Mouse (Mus musculus) liver, embryonic 14.5 days (tissue): Measurements from ENCODE around the gene Arhgef12. TPM values are rescaled to one million over a fixed set of nuclear protein-coding genes. Genes with fewer than 3 reads are reported as not detected.

ENCODE experiments used
- ATAC-seq: fragments of 200-750 bp; cut with Nextera tagmentation; 2 replicates; pipeline ENCODE4 v1.8.0; 2017; ENCODE audit warnings: moderate number of reproducible peaks, mild to moderate bottlenecking, moderate library complexity; ENCODE audit not compliant: insufficient read depth
- DNase-seq, 3 experiments: peaks; one replicate each; pipeline ENCODE4 v3.0.0-alpha.2; 2012 to 2013; ENCODE audit warnings: low read depth in 3 of 3, low spot score in 3 of 3
- H3K27ac ChIP-seq: fragments of 300-500 bp; sonication (generic); 2 replicates; pipeline ENCODE4 v1.5.1; 2014; ENCODE audit warnings: moderate library complexity, mild to moderate bottlenecking, control low read depth, inconsistent platforms
- H3K27me3 ChIP-seq: fragments of 300-500 bp; sonication (generic); 2 replicates; pipeline ENCODE4 v1.6.1; 2014; ENCODE audit warnings: mild to moderate bottlenecking, low read length, moderate library complexity; ENCODE audit not compliant: control insufficient read depth, insufficient read depth
- H3K36me3 ChIP-seq: fragments of 300-500 bp; sonication (generic); replicated peaks from 2 replicates; pipeline ENCODE4 v1.6.1; 2014; ENCODE audit warnings: low read depth; ENCODE audit not compliant: control insufficient read depth, insufficient read depth
- H3K4me1 ChIP-seq, 2 experiments: fragments of 200-500 bp in 1 of 2; fragments of 300-500 bp in 1 of 2; sonication (generic) in 1 of 2; replicated peaks; 2 replicates each; pipeline ENCODE4 v1.6.1; 2012 to 2014; ENCODE audit warnings: antibody characterized with exemption in 1 of 2, inconsistent platforms in 1 of 2, low read length in 1 of 2; ENCODE audit not compliant: control insufficient read depth in 2 of 2, insufficient read depth in 2 of 2
- H3K4me2 ChIP-seq: fragments of 300-500 bp; sonication (generic); 2 replicates; pipeline ENCODE4 v1.6.1; 2014; ENCODE audit warnings: low read depth, mild to moderate bottlenecking, control low read depth, moderate library complexity
- H3K4me3 ChIP-seq, 2 experiments: fragments of 200-500 bp in 1 of 2; fragments of 300-500 bp in 1 of 2; sonication (generic) in 1 of 2; 2 replicates each; pipeline ENCODE4 v1.5.1; 2012 to 2014; ENCODE audit warnings: low read depth in 2 of 2, low read length in 2 of 2, mild to moderate bottlenecking in 2 of 2, control low read depth in 1 of 2, inconsistent platforms in 1 of 2, moderate library complexity in 1 of 2; ENCODE audit not compliant: insufficient read depth in 1 of 2
- H3K9ac ChIP-seq: fragments of 300-500 bp; sonication (generic); replicated peaks from 2 replicates; pipeline ENCODE4 v1.6.1; 2014; ENCODE audit warnings: mild to moderate bottlenecking, control low read depth, moderate library complexity
- H3K9me3 ChIP-seq: fragments of 300-500 bp; sonication (generic); 2 replicates; pipeline ENCODE4 v1.6.1; 2016; ENCODE audit warnings: low read length, mixed read lengths; ENCODE audit not compliant: control insufficient read depth
- CTCF ChIP-seq: IDR thresholded peaks from 2 replicates; pipeline ENCODE4 v1.5.1; 2016; ENCODE audit warnings: antibody characterized with exemption, low read depth, control low read depth
- EP300 ChIP-seq: IDR thresholded peaks from 2 replicates; pipeline ENCODE4 v1.6.1; 2016; ENCODE audit warnings: antibody characterized with exemption, low read depth
- WGBS: fragments of 180-500 bp; shearing (Covaris S2); extraction: QIAGEN DNeasy Blood & Tissue Kit; methylation state at CpG from one replicate; pipeline ENCODE4 v1.1.7; 2014; ENCODE audit not compliant: insufficient replicate concordance; 5-methylcytosine and 5-hydroxymethylcytosine counted together
- polyA plus RNA-seq, 2 experiments: library from polyadenylated mRNA; depleted of rRNA in 1 of 2; stranded (reverse) in 1 of 2; unstranded in 1 of 2; fragments of >200 nt; fragmentation: Nextera tagmentation in 1 of 2; extraction: Ambion mirVana in 1 of 2; gene quantifications; 2 replicates each; pipeline versions ENCODE4 v1.2.1 to v1.2.3; 2012 to 2014

The Arhgef12 gene
- polyA plus RNA-seq, 2 experiments: 6.5 to 9.3 TPM

DNA sequence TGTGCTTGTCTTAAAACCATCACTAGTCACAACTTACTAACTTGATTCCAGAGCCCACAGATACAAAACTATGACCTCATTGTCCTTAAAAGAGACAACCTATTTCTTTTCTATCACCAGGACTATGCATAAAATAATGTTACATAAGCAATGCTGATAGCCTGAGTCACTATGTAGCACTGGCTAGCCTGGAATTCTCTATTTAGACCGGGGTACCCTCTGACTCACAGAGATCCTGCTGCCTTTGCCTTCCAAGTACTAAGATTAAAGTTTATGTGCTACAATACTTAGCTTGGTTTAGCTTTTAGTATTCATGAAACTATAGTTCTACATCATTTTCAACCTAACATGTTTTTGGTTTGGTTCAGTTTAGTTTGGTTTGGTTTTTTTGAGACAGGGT lies 92.2 kb downstream of the Arhgef12 start:
- H3K4me2 ChIP-seq: no peak overlapping the region
- no peaks in the 10 kb centered on the region for H3K4me1 ChIP-seq
- H3K27ac ChIP-seq: no peak overlapping the region
- DNase-seq (no peak), ATAC-seq (no peak)
- no peak for TF ChIP-seq EP300
- TF ChIP-seq CTCF: no peak
- H3K9me3 ChIP-seq: no peaks in the 10 kb centered on the region
- no peaks in the 10 kb centered on the region for H3K27me3 ChIP-seq
- H3K36me3 ChIP-seq: peaks cover 13% of the 10 kb centered on the region
- WGBS: 61% methylated on average over 1 of the region's 1 CpGs
- no peak overlapping the region for H3K9ac ChIP-seq
- H3K4me3 ChIP-seq: no peak overlapping the region

DNA sequence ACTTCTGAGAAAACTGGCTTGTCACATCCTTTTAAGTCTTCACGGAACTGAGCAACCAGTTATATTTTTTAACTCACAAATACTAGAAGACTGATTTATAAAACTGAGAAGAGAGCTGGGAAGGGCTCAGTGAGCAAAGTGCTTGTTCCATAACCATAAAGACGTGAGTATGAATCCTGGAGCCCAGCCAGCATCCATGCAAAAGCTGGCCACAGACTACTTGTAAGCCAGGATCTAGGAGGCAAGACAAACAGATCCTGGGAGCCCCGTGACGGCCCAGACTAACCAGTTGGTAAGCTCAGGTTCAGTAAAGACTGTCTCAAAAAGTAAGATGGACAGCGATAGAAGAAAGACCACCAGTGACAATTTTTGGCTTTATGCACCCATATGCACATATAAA lies 94.5 kb downstream of the Arhgef12 start:
- no peaks in the 10 kb centered on the region for H3K4me1 ChIP-seq
- WGBS: 75% methylated on average over 5 of the region's 5 CpGs
- no peak overlapping the region for H3K9ac ChIP-seq
- H3K27ac ChIP-seq: no peak overlapping the region
- H3K27me3 ChIP-seq: no peaks in the 10 kb centered on the region
- H3K36me3 ChIP-seq: peaks cover 17% of the 10 kb centered on the region
- DNase-seq: no peak
- TF ChIP-seq CTCF (no peak), EP300 (no peak)
- no peak for ATAC-seq
- no peaks in the 10 kb centered on the region for H3K9me3 ChIP-seq
- H3K4me2 ChIP-seq: no peak overlapping the region
- no peak overlapping the region for H3K4me3 ChIP-seq

DNA sequence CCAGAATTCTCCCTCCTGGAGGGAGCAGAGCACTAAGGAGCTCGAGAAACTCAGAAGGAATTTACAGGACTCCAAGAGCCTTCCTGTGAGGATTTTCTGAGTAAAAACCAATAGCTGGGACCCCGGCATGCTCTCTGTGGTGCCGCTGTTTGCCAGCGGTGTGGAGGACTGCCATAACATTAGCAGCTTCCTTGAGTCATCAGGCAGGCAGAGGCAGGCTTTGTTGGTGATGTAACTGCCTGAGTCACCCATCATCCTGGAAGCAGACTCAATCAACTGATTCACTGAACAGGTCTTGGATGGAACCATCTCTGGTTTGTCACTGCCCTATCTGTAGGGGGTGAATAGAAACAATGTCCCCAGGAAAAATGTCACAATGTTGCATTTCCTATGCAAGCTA lies 96.0 kb downstream of the Arhgef12 start:
- no peaks in the 10 kb centered on the region for H3K4me1 ChIP-seq

DNA sequence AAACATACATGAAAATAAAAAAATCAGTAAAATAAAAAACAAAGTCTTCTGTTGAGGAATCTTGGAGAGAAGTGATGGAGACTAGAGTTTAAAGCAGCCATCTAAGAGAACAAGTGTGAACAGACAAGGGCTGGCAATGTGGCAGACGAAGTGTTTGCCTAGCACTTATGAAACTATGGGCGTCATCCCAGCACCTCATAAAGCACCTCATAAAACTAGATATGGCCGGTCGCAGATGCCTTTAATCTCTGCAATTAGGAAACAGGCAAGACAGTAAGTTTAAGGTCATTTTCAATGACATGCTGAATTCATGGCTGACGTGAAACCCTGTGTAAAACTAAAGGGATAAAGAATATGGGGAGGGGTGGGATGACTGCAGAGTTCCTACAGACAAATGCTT lies 103.2 kb downstream of the Arhgef12 start:
- H3K4me2 ChIP-seq: no peak overlapping the region
- ATAC-seq (no peak), DNase-seq (no peak)
- no peak overlapping the region for H3K4me3 ChIP-seq
- H3K4me1 ChIP-seq: no peaks in the 10 kb centered on the region
- H3K9me3 ChIP-seq: no peaks in the 10 kb centered on the region
- H3K27me3 ChIP-seq: no peaks in the 10 kb centered on the region
- no peak overlapping the region for H3K9ac ChIP-seq
- H3K27ac ChIP-seq: no peak overlapping the region
- WGBS: 69% methylated on average over 5 of the region's 5 CpGs
- no peak for TF ChIP-seq EP300
- TF ChIP-seq CTCF: no peak
- H3K36me3 ChIP-seq: peaks cover 40% of the 10 kb centered on the region

More for the DNA sequence above, 96.0 kb downstream of the Arhgef12 start:
- Histone ChIP-seq H3K27me3 (no peaks in the 10 kb centered on the region), H3K9ac (no peak overlapping the region), H3K9me3 (no peaks in the 10 kb centered on the region), H3K36me3 (peaks cover 17% of the 10 kb centered on the region), H3K4me2 (no peak overlapping the region), H3K27ac (no peak overlapping the region), H3K4me3 (no peak overlapping the region)
- no peak for TF ChIP-seq EP300
- TF ChIP-seq CTCF: no peak
- WGBS: 50% methylated on average over 4 of the region's 4 CpGs
- DNase-seq (no peak), ATAC-seq (no peak)

DNA sequence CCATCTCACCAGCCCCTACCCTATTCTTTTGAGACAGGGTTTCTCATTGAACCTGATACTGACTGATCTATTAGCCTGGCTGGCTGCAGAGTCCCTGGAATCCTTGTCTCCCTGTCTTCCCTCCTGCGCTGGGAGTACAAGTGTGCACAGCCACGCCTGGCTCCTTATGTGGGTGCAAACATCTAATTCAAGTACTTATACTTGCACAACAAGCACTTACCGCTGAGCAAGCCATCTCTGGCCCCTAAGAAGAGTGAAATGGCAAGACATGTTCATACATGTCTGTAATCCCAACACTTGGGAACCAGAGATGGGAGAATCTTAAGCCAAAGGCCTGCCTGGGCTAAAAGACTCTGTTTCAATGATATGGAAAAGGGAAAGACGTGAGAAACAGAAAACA lies 104.0 kb downstream of the Arhgef12 start:
- Histone ChIP-seq H3K27me3 (no peaks in the 10 kb centered on the region), H3K9ac (no peak overlapping the region), H3K36me3 (peaks cover 48% of the 10 kb centered on the region), H3K9me3 (no peaks in the 10 kb centered on the region), H3K4me2 (no peak overlapping the region), H3K4me1 (no peaks in the 10 kb centered on the region), H3K4me3 (no peak overlapping the region), H3K27ac (no peak overlapping the region)
- ATAC-seq (no peak), DNase-seq (no peak)
- TF ChIP-seq CTCF (no peak), EP300 (no peak)
- WGBS: 78% methylated on average over 4 of the region's 4 CpGs
